Mouse (Mus musculus): ENCODE results near the gene Gm5798.
"Not testable (repeated sequence)": the region's sequence is repeated elsewhere in the genome, so short reads cannot be mapped to it uniquely, and the experiment has no call there.

Gm5798 gene

DNA sequence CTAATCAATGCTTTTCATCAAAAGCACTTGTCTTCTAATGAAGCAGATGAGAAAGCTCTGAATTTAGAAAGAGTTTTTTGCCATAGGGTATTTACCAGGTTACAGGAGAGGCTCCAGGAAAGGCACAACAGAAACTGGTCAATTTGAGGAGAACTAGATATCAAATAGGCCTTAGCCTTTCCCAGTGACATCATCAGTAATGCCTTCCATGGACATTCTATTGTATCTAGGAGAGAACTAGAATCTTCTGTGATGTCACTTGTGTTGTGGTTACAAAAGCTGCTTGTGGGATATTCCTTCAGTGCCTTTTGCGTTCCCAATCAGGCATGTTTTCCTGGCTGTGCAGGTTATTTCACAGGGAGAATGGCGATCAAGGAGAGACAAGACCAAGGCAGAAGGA lies at the start of gene Gm5798:
Gm5798 (plus strand) TSS at position 301 of the 400 bp plus-strand sequence.
- DNase-seq (ENCODE audit: low read depth) = not testable (repeated sequence)

DNA sequence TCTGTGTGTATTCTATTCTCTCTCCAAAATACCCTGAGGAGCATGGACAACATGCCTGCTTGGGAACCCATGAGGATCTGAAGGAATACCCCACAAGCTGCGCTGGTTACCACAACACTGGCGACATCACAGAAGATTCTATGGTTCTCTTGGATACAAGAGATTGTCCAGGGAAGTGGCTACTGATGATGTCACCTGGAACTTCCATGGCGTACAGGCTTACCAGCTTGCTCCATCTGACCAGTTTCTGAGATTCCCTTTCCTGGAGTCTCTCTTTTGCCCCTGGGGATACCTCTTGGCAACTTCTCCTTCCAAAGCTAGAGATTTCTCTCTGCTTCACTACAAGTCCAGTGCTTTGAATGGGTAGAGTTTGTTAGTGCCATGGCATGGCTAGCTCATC lies 37.9 kb downstream of the Gm5798 start, which contains the start of gene Gm7945:
Gm7945 (minus strand) TSS at position 101 of the 400 bp plus-strand sequence.
- DNase-seq (ENCODE audit: low read depth) = not testable (repeated sequence)
